Mouse (Mus musculus): ENCODE measurements around the gene Ankle2. TPM values are rescaled to one million over a fixed set of nuclear protein-coding genes. Genes with fewer than 3 reads are reported as not detected.
A peak's percentile ranks its signal among the peaks of the same experiment; 100 is the strongest.

Gene Ankle2
- total RNA-seq, 2 experiments from 2014 or later = 24.3 to 24.4 TPM

- DNase-seq = no peak
These were observed 53.7 kb downstream of the Ankle2 start for GRCm38 (mm10) chr5:110284536-110284935.

- no peak for DNase-seq
These were observed 54.4 kb downstream of the Ankle2 start for GRCm38 (mm10) chr5:110285156-110285555.

- peak; percentile 88 for DNase-seq
These were observed 55.1 kb downstream of the Ankle2 start, which contains the start of the genes Pxmp2 and Pole for GRCm38 (mm10) chr5:110285770-110286445. Pxmp2 (minus strand) TSS chr5:110286186. Pole (plus strand) TSS chr5:110286306.

- no peak for DNase-seq
These were observed 55.8 kb downstream of the Ankle2 start for GRCm38 (mm10) chr5:110286446-110287083.

GRCm38 (mm10) chr5:110287084-110287475, 56.3 kb downstream of the Ankle2 start:
- no peak for DNase-seq

GRCm38 (mm10) chr5:110291649-110292048, 60.8 kb downstream of the Ankle2 start:
- DNase-seq = no peak

GRCm38 (mm10) chr5:110296637-110297036, 65.8 kb downstream of the Ankle2 start:
- no peak for DNase-seq

- DNase-seq = no peak
These were observed 69.8 kb downstream of the Ankle2 start for GRCm38 (mm10) chr5:110300591-110300990.

Other genes with a start within 250 kb of the Ankle2 start
- gene Zfp932, start 234.5 kb upstream of the Ankle2 start, total RNA-seq (2021) = 1 to 10 TPM; 7.1 to 8.5 TPM
- gene Gm17655, start 158.5 kb upstream of the Ankle2 start, total RNA-seq (2021) = 1 to 10 TPM in 1 of 2 experiments, under 1 TPM in 1; 0.64 to 1.7 TPM
- gene Gm35315, start 136.6 kb upstream of the Ankle2 start, total RNA-seq (2021) = under 1 TPM; 0.21 to 0.26 TPM
- not detected for gene Plcxd1, start 131.0 kb upstream of the Ankle2 start, total RNA-seq (2021)
- gene Gtpbp6, start 122.8 kb upstream of the Ankle2 start, total RNA-seq (2021) = 10 to 100 TPM; 12.3 to 13.4 TPM
- gene Zfp605, start 120.9 kb upstream of the Ankle2 start, total RNA-seq (2021) = 1 to 10 TPM; 3.1 to 3.8 TPM
- gene Chfr, start 95.2 kb upstream of the Ankle2 start, total RNA-seq (2021) = 10 to 100 TPM; 14.5 to 15.7 TPM
- 10 to 100 TPM; 38.0 to 40.6 TPM for gene Golga3, start 54.3 kb upstream of the Ankle2 start, total RNA-seq (2021)
- gene Pgam5, start 38.9 kb downstream of the Ankle2 start, total RNA-seq (2021) = 10 to 100 TPM; 21.8 to 24.1 TPM
- 10 to 100 TPM; 45.2 to 46.4 TPM for gene Pxmp2, start 55.2 kb downstream of the Ankle2 start, total RNA-seq (2021)
- gene Pole, start 55.3 kb downstream of the Ankle2 start, total RNA-seq (2021) = 1 to 10 TPM in 1 of 2 experiments, under 1 TPM in 1; 0.92 to 1.4 TPM
- gene P2rx2, start 112.2 kb downstream of the Ankle2 start, total RNA-seq (2021) = not detected
- not detected for gene Lrcol1, start 113.7 kb downstream of the Ankle2 start, total RNA-seq (2021)
- 10 to 100 TPM; 23.6 to 32.1 TPM for gene Fbrsl1, start 217.5 kb downstream of the Ankle2 start, total RNA-seq (2021)

Measured in gastrocnemius, postnatal 25 days (tissue).